Mouse (Mus musculus) liver, embryonic 14.5 days (tissue): ENCODE measurements around the gene Rpap1.

ENCODE experiments used
- CTCF ChIP-seq: IDR thresholded peaks from 2 replicates; pipeline ENCODE4 v1.5.1; 2016; ENCODE audit warnings: antibody characterized with exemption, low read depth, control low read depth
- EP300 ChIP-seq: IDR thresholded peaks from 2 replicates; pipeline ENCODE4 v1.6.1; 2016; ENCODE audit warnings: antibody characterized with exemption, low read depth

- no peak for TF ChIP-seq CTCF
- no peak for TF ChIP-seq EP300
These were observed 39.8 kb downstream of the Rpap1 start for GRCm38 (mm10) chr2:119747554-119747953.
